Mouse (Mus musculus): ENCODE measurements around the gene Olfr599. TPM values are rescaled to one million over a fixed set of nuclear protein-coding genes. Genes with fewer than 3 reads are reported as not detected.
"Not testable (repeated sequence)": the region's sequence is repeated elsewhere in the genome, so short reads cannot be mapped to it uniquely, and the experiment has no call there.

Gene Olfr599
- polyA plus RNA-seq (2015; fragmentation: Nextera tagmentation; extraction: Ambion mirVana), result not detected in 2 replicates

DNA sequence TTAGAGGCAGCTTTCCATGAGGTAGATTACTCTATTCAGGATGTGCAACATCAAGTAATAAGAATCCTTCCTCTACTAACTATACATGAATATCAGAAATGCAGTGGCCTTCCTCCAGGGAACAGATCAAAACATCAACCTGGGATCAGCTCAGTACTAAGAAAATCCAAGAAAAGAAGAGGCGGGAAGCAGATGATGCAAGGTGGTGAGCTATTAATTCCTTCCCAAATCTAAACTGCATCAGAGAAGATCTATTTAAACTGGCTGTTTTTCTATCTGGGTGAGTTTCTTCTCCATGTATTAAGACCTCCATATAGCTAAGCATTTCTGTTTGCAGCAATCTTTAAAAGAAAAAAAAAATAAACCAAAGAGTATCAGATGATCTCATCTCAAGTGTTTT is at the start of gene Olfr599:
Gene Olfr599, plus strand, starts transcription at position 301 of the 400 bp plus-strand sequence.
- Histone ChIP-seq H3K36me3 (ENCODE audit: poor library complexity, severe bottlenecking) (no peaks in the 10 kb centered on the region), H3K9ac (no peak within 1 kb of the TSS), H3K27ac (no peak within 1 kb of the TSS), H3K4me1 (no peaks in the 10 kb centered on the region), H3K4me2 (no peak within 1 kb of the TSS), H3K4me3 (no peak within 1 kb of the TSS), H3K9me3 (replicated peaks) (no peaks in the 10 kb centered on the region), H3K27me3 (no peaks in the 10 kb centered on the region)
- 85% methylated on average over 1 of the region's 1 CpGs for whole genome bisulfite sequencing
- ATAC-seq, result no peak

GRCm38 (mm10) chr7:103305348-103305747 is 30.4 kb upstream of the Olfr599 start, which contains the start of gene Olfr596:
Gene Olfr596 (plus strand): TSS chr7:103305648.
- WGBS, result 88% methylated on average over 2 of the region's 2 CpGs
- H3K9ac ChIP-seq; H3K4me1 ChIP-seq; H3K36me3 ChIP-seq (ENCODE audit: poor library complexity, severe bottlenecking); H3K27ac ChIP-seq; ATAC-seq; H3K9me3 ChIP-seq (replicated peaks); H3K27me3 ChIP-seq; H3K4me2 ChIP-seq; H3K4me3 ChIP-seq: not testable (repeated sequence)

GRCm38 (mm10) chr7:103316015-103316414 is 19.7 kb upstream of the Olfr599 start, which contains the start of gene Olfr597:
Gene Olfr597 (plus strand): TSS chr7:103316315.
- H3K9me3 ChIP-seq (replicated peaks); H3K36me3 ChIP-seq (ENCODE audit: poor library complexity, severe bottlenecking); H3K4me3 ChIP-seq; H3K27ac ChIP-seq; H3K4me2 ChIP-seq; ATAC-seq; H3K4me1 ChIP-seq; H3K9ac ChIP-seq; H3K27me3 ChIP-seq: not testable (repeated sequence)
- WGBS, result 89% methylated on average over 2 of the region's 2 CpGs

DNA sequence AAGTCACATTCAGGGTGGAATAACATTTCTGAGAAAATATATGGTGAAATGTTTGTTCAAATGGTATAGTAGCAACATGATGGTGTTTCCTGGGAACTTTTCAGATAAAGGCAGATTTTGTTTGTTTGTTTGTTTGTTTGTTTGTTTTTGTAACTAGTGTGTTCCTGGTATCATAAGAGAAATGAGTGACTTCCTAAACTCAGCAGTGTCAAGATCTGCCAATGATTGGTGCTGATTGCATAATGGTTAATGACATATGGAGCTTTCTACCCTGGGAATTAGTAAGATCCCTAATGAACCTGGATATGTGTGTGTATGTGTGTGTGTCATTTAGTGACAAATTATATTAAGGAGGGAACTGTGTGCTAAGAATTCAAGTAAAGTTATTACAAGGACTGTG is 12.4 kb upstream of the Olfr599 start, which contains the start of gene Olfr598:
Gene Olfr598, plus strand, starts transcription at position 301 of the 400 bp plus-strand sequence.
- H3K4me1 ChIP-seq, result no peaks in the 10 kb centered on the region
- H3K4me2 ChIP-seq, result no peak within 1 kb of the TSS
- H3K4me3 ChIP-seq, result no peak within 1 kb of the TSS
- no peaks in the 10 kb centered on the region for H3K36me3 ChIP-seq (ENCODE audit: poor library complexity, severe bottlenecking)
- no peaks in the 10 kb centered on the region for H3K9me3 ChIP-seq (replicated peaks)
- no peak within 1 kb of the TSS for H3K27ac ChIP-seq
- H3K9ac ChIP-seq, result no peak within 1 kb of the TSS
- no peak for ATAC-seq
- no peaks in the 10 kb centered on the region for H3K27me3 ChIP-seq

- no peak for ATAC-seq
- H3K9ac ChIP-seq, result no peak within 1 kb of the TSS
- no peaks in the 10 kb centered on the region for H3K9me3 ChIP-seq (replicated peaks)
- no peaks in the 10 kb centered on the region for H3K27me3 ChIP-seq
- H3K27ac ChIP-seq, result no peak within 1 kb of the TSS
- H3K4me3 ChIP-seq, result no peak within 1 kb of the TSS
- no peaks in the 10 kb centered on the region for H3K36me3 ChIP-seq (ENCODE audit: poor library complexity, severe bottlenecking)
- no peaks in the 10 kb centered on the region for H3K4me1 ChIP-seq
- H3K4me2 ChIP-seq, result no peak within 1 kb of the TSS
These were observed 13.9 kb downstream of the Olfr599 start, which contains the start of gene Olfr600 for GRCm38 (mm10) chr7:103349569-103349968. Gene Olfr600 (minus strand): TSS chr7:103349669.

DNA sequence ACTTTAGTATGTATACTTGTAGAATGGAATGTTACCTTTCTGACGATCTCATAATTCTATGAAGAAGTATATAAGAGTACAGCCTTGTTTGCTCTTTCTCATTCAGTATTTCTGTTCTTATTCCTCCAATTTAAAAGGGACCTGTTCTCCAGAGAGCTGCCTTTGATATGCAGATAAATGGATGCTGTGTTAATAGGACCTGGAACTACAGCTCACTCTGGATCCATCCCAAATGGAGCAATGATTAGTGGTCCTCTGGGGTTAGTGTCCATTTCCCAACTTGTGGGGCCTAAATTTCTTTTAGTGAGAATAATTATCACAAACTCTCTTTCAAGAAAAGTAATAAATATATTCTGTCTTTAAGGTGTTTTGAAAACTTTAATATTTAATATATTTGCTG is 26.8 kb downstream of the Olfr599 start, which contains the start of gene Olfr601:
Gene Olfr601, minus strand, starts transcription at position 101 of the 400 bp plus-strand sequence.
- Histone ChIP-seq H3K9ac (no peak within 1 kb of the TSS), H3K36me3 (ENCODE audit: poor library complexity, severe bottlenecking) (no peaks in the 10 kb centered on the region), H3K4me3 (no peak within 1 kb of the TSS), H3K9me3 (replicated peaks) (no peaks in the 10 kb centered on the region), H3K4me1 (no peaks in the 10 kb centered on the region), H3K4me2 (no peak within 1 kb of the TSS), H3K27me3 (no peaks in the 10 kb centered on the region), H3K27ac (no peak within 1 kb of the TSS)
- WGBS, result 93% methylated on average over 1 of the region's 1 CpGs
- ATAC-seq, result no peak

GRCm38 (mm10) chr7:103386077-103386476 is 50.4 kb downstream of the Olfr599 start, which contains the start of gene Olfr603:
Gene Olfr603 (minus strand): TSS chr7:103386177.
- H3K27ac ChIP-seq, result no peak within 1 kb of the TSS
- H3K36me3 ChIP-seq (ENCODE audit: poor library complexity, severe bottlenecking), result no peaks in the 10 kb centered on the region
- ATAC-seq, result no peak
- H3K9ac ChIP-seq, result no peak within 1 kb of the TSS
- no peaks in the 10 kb centered on the region for H3K27me3 ChIP-seq
- H3K4me2 ChIP-seq, result no peak within 1 kb of the TSS
- no peaks in the 10 kb centered on the region for H3K4me1 ChIP-seq
- H3K4me3 ChIP-seq, result no peak within 1 kb of the TSS
- no peaks in the 10 kb centered on the region for H3K9me3 ChIP-seq (replicated peaks)

Other genes starting within 250 kb of the Olfr599 start
- gene Olfr585, start 238.2 kb upstream of the Olfr599 start, polyA plus RNA-seq (2015; fragmentation: Nextera tagmentation; extraction: Ambion mirVana), result not detected in 2 replicates
- not detected in 2 replicates for gene Olfr586, start 210.3 kb upstream of the Olfr599 start, polyA plus RNA-seq (2015; fragmentation: Nextera tagmentation; extraction: Ambion mirVana)
- gene Olfr588-ps1, start 195.0 kb upstream of the Olfr599 start, polyA plus RNA-seq (2015; fragmentation: Nextera tagmentation; extraction: Ambion mirVana), result not detected in 2 replicates
- not detected in 2 replicates for gene Olfr589, start 179.6 kb upstream of the Olfr599 start, polyA plus RNA-seq (2015; fragmentation: Nextera tagmentation; extraction: Ambion mirVana)
- not detected in 2 replicates for gene Olfr591, start 157.6 kb upstream of the Olfr599 start, polyA plus RNA-seq (2015; fragmentation: Nextera tagmentation; extraction: Ambion mirVana)
- not detected in 2 replicates for gene Olfr592, start 151.1 kb upstream of the Olfr599 start, polyA plus RNA-seq (2015; fragmentation: Nextera tagmentation; extraction: Ambion mirVana)
- gene Olfr593, start 124.1 kb upstream of the Olfr599 start, polyA plus RNA-seq (2015; fragmentation: Nextera tagmentation; extraction: Ambion mirVana), result not detected in 2 replicates
- gene Olfr594, start 118.9 kb upstream of the Olfr599 start, polyA plus RNA-seq (2015; fragmentation: Nextera tagmentation; extraction: Ambion mirVana), result not detected in 2 replicates
- gene Usp17ld, start 83.4 kb upstream of the Olfr599 start, polyA plus RNA-seq (2015; fragmentation: Nextera tagmentation; extraction: Ambion mirVana), result not detected in 2 replicates
- not detected in 2 replicates for gene Olfr596, start 30.3 kb upstream of the Olfr599 start, polyA plus RNA-seq (2015; fragmentation: Nextera tagmentation; extraction: Ambion mirVana)
- not detected in 2 replicates for gene Olfr597, start 19.6 kb upstream of the Olfr599 start, polyA plus RNA-seq (2015; fragmentation: Nextera tagmentation; extraction: Ambion mirVana)
- gene Olfr598, start 12.3 kb upstream of the Olfr599 start, polyA plus RNA-seq (2015; fragmentation: Nextera tagmentation; extraction: Ambion mirVana), result not detected in 2 replicates
- gene Olfr600, start 13.8 kb downstream of the Olfr599 start, polyA plus RNA-seq (2015; fragmentation: Nextera tagmentation; extraction: Ambion mirVana), result not detected in 2 replicates
- gene Olfr601, start 26.7 kb downstream of the Olfr599 start, polyA plus RNA-seq (2015; fragmentation: Nextera tagmentation; extraction: Ambion mirVana), result not detected in 2 replicates
- not detected in 2 replicates for gene Olfr603, start 50.3 kb downstream of the Olfr599 start, polyA plus RNA-seq (2015; fragmentation: Nextera tagmentation; extraction: Ambion mirVana)
- not detected in 2 replicates for gene Usp17lc, start 79.2 kb downstream of the Olfr599 start, polyA plus RNA-seq (2015; fragmentation: Nextera tagmentation; extraction: Ambion mirVana)
- not detected in 2 replicates for gene Olfr605, start 109.5 kb downstream of the Olfr599 start, polyA plus RNA-seq (2015; fragmentation: Nextera tagmentation; extraction: Ambion mirVana)
- not detected in 2 replicates for gene Olfr606, start 113.1 kb downstream of the Olfr599 start, polyA plus RNA-seq (2015; fragmentation: Nextera tagmentation; extraction: Ambion mirVana)
- gene Olfr607, start 128.2 kb downstream of the Olfr599 start, polyA plus RNA-seq (2015; fragmentation: Nextera tagmentation; extraction: Ambion mirVana), result not detected in 2 replicates
- gene Olfr608, start 134.0 kb downstream of the Olfr599 start, polyA plus RNA-seq (2015; fragmentation: Nextera tagmentation; extraction: Ambion mirVana), result not detected in 2 replicates
- gene Olfr609, start 162.1 kb downstream of the Olfr599 start, polyA plus RNA-seq (2015; fragmentation: Nextera tagmentation; extraction: Ambion mirVana), result not detected in 2 replicates
- not detected in 2 replicates for gene Olfr610, start 176.2 kb downstream of the Olfr599 start, polyA plus RNA-seq (2015; fragmentation: Nextera tagmentation; extraction: Ambion mirVana)
- gene Olfr611, start 184.9 kb downstream of the Olfr599 start, polyA plus RNA-seq (2015; fragmentation: Nextera tagmentation; extraction: Ambion mirVana), result not detected in 2 replicates
- not detected in 2 replicates for gene Olfr612, start 206.8 kb downstream of the Olfr599 start, polyA plus RNA-seq (2015; fragmentation: Nextera tagmentation; extraction: Ambion mirVana)
- not detected in 2 replicates for gene Olfr613, start 212.2 kb downstream of the Olfr599 start, polyA plus RNA-seq (2015; fragmentation: Nextera tagmentation; extraction: Ambion mirVana)
- gene Olfr615, start 220.2 kb downstream of the Olfr599 start, polyA plus RNA-seq (2015; fragmentation: Nextera tagmentation; extraction: Ambion mirVana), result not detected in 2 replicates
- not detected in 2 replicates for gene Olfr616, start 233.2 kb downstream of the Olfr599 start, polyA plus RNA-seq (2015; fragmentation: Nextera tagmentation; extraction: Ambion mirVana)
- not detected in 2 replicates for gene Olfr617, start 237.1 kb downstream of the Olfr599 start, polyA plus RNA-seq (2015; fragmentation: Nextera tagmentation; extraction: Ambion mirVana)